Mouse (Mus musculus) hindbrain, embryonic 13.5 days (tissue): Measurements from ENCODE around the gene C1qc. TPM values are rescaled to one million over a fixed set of nuclear protein-coding genes. Genes with fewer than 3 reads are reported as not detected.

ENCODE experiments used
- ATAC-seq: fragments of 200-750 bp; cut with Nextera tagmentation; 2 replicates; pipeline ENCODE4 v1.8.0; 2017; ENCODE audit warnings: moderate TSS enrichment; ENCODE audit not compliant: low FRiP score
- H3K27ac ChIP-seq: fragments of 300-500 bp; sonication (generic); 2 replicates; pipeline ENCODE4 v1.5.1; 2015; ENCODE audit warnings: inconsistent platforms, mild to moderate bottlenecking, moderate library complexity
- H3K27me3 ChIP-seq: fragments of 300-500 bp; sonication (generic); 2 replicates; pipeline ENCODE4 v1.6.1; 2015; ENCODE audit warnings: mild to moderate bottlenecking, inconsistent platforms
- H3K36me3 ChIP-seq: fragments of 300-500 bp; sonication (generic); 2 replicates; pipeline ENCODE4 v1.6.1; 2015; ENCODE audit warnings: mild to moderate bottlenecking, inconsistent platforms
- H3K4me1 ChIP-seq: fragments of 300-500 bp; sonication (generic); replicated peaks from 2 replicates; pipeline ENCODE4 v1.6.1; 2015; ENCODE audit warnings: inconsistent platforms
- H3K4me2 ChIP-seq: fragments of 300-500 bp; sonication (generic); 2 replicates; pipeline ENCODE4 v1.6.1; 2015; ENCODE audit warnings: inconsistent platforms, mild to moderate bottlenecking, moderate library complexity
- H3K4me3 ChIP-seq: fragments of 300-500 bp; sonication (generic); 2 replicates; pipeline ENCODE4 v1.5.1; 2015; ENCODE audit warnings: mild to moderate bottlenecking, inconsistent platforms
- H3K9ac ChIP-seq: fragments of 300-500 bp; sonication (generic); 2 replicates; pipeline ENCODE4 v1.6.1; 2015; ENCODE audit warnings: mild to moderate bottlenecking, inconsistent platforms
- H3K9me3 ChIP-seq: fragments of 300-500 bp; sonication (generic); 2 replicates; pipeline ENCODE4 v1.6.1; 2016; ENCODE audit warnings: inconsistent platforms
- WGBS: fragments of 180-500 bp; shearing (Covaris S2); methylation state at CpG from one replicate; pipeline ENCODE4 v1.1.7; 2015; 5-methylcytosine and 5-hydroxymethylcytosine counted together
- polyA plus RNA-seq: library from polyadenylated mRNA; unstranded; fragments of >200 nt; fragmentation: Nextera tagmentation; extraction: Ambion mirVana; gene quantifications from 2 replicates; pipeline ENCODE4 v1.2.1, GENCODE M21; 2015

Gene C1qc
- polyA plus RNA-seq, 1 experiment from 2014 or later = 24.3 TPM

DNA sequence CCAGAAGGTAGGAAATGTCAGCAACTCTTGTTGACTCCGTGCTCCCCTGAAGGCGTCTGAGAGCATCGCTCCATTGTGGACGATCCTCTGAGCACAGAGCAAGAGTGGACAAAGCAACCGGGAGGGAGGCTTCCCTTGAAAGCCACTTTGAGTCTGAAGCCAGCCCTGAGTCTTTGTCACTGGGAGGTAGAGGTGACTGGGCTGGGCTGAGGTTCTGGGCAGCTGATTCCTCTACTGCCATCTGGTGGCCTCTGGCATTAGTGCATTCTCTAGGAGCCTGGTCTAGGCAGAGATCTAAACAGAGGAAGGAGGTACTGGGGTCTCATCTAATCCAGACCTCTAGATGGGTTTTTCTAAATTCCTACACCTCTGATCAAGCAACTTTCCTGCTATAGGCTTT lies 51.8 kb downstream of the C1qc start:
- H3K4me1 ChIP-seq = peaks cover 44% of the 10 kb centered on the region
- ATAC-seq = peak; percentile 19; the same call in 1 of the 2 replicates
- H3K27ac ChIP-seq = no peak overlapping the region
- no peak overlapping the region for H3K9ac ChIP-seq
- H3K27me3 ChIP-seq = no peaks in the 10 kb centered on the region; the same call in 1 of the 2 replicates
- no peaks in the 10 kb centered on the region for H3K9me3 ChIP-seq
- no peak overlapping the region for H3K4me3 ChIP-seq
- H3K4me2 ChIP-seq = no peak overlapping the region
- H3K36me3 ChIP-seq = no peaks in the 10 kb centered on the region
- 7% methylated on average over 5 of the region's 5 CpGs for WGBS

Other genes starting within 250 kb of the C1qc start
- gene Ephb2, start 57.1 kb downstream of the C1qc start, polyA plus RNA-seq = 14.9 and 16.5 TPM in 2 replicates
- 37.9 and 48.5 TPM in 2 replicates for gene C1qb, start 6.9 kb downstream of the C1qc start, polyA plus RNA-seq
- 23.6 and 24.6 TPM in 2 replicates for gene C1qa, start 5.7 kb upstream of the C1qc start, polyA plus RNA-seq
- 5.6 and 6.1 TPM in 2 replicates for gene Epha8, start 63.8 kb upstream of the C1qc start, polyA plus RNA-seq
- gene Zbtb40, start 155.7 kb upstream of the C1qc start, polyA plus RNA-seq = 4.4 and 4.5 TPM in 2 replicates